Mouse (Mus musculus) thymus, adult 18-20 months (tissue): ENCODE measurements around the gene Gdf11.
A peak's percentile ranks its signal among the peaks of the same experiment; 100 is the strongest.

Experiments used
- DNase-seq, 2 experiments: peaks; one replicate each; pipeline ENCODE4 v3.0.0; 2022; ENCODE audit warnings: mixed read lengths in 2 of 2

Gene Gdf11

GRCm38 (mm10) chr10:128919203-128919631 lies 27.7 kb upstream of the Gdf11 start:
- no peak for DNase-seq

- DNase-seq = no peak
Observed at GRCm38 (mm10) chr10:128918246-128918645, 26.7 kb upstream of the Gdf11 start.

GRCm38 (mm10) chr10:128917400-128917799 lies 25.9 kb upstream of the Gdf11 start:
- DNase-seq = no peak

DNA sequence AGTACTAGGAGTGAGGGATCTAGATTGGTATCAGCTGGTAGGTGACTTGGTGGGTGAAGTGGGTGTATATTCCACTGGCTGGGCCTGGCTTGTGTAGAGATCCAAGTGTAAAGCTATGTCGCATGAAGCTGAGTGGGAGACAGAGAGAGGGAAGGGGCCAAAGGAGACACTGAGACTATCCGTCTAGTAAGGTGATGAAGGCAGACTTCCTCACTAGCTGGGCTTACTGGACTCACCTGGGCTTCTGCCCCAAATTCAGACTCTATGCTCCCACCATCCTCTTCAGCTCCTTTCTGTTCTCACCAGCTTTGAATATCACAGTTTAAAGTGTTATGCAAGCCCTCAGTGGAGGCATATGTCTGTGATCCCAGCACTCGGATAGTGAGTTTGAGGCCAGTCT lies 25.1 kb upstream of the Gdf11 start:
- DNase-seq = no peak

DNA sequence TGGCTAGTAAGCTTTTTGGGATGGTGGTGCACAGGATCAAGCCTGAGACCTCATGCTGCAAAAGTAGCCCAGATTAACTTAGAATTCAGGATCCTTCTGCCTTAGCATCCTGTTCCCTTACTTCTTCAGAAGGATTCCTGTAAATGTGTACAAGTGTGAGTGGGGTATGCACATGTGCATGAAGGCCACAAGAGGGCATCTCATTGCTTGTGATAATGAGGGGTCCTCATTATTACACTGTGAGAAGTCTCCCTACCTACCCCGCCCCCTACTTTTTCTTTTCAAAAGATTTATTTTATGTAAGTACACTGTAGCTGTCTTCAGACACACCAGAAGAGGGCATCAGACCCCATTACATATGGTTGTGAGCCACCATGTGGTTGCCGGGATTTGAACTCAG lies 24.0 kb upstream of the Gdf11 start:
- DNase-seq = no peak

DNA sequence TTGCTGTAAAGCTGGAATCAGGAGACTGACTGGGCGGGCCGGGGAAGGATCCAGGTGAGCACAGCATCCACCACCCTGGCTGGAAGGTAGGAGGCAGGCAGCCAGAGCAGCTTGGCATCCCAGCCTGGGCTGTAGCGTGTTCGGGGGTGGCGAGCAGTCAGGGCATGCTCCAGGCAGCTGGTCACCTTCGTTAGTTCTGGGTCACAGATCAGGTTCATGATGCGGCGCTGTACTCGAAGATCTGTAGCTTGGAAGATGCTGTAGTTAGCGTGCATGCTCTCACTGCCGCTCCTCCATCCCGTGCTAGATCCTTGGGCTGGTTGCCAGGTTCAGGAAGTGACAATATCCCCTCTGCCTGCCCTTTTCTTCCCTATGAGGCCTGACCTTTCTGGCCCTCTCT lies 22.2 kb upstream of the Gdf11 start:
- no peak for DNase-seq

GRCm38 (mm10) chr10:128913219-128913618 lies 21.7 kb upstream of the Gdf11 start:
- DNase-seq = peak; percentile 55 to 59

DNA sequence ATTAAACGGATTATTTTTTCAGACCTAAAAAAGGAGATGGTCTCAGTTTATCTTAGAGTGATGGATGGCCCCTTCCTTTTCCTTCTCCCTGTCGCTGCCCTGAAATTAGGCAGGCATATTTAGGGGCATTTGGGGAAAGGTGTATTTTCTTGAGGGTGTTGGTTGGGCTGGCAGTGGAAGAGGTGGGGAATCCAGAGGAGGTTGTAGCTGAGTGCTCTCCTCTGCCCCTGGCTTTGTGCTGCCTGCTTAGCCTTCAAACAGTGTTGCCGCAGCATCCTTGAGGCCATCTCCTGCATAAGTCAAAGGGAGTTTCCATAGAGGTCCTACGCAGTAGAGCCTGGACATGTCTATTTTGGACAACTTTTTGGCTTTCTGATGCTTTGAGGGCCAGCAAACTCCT lies 21.3 kb upstream of the Gdf11 start:
- no peak for DNase-seq

DNA sequence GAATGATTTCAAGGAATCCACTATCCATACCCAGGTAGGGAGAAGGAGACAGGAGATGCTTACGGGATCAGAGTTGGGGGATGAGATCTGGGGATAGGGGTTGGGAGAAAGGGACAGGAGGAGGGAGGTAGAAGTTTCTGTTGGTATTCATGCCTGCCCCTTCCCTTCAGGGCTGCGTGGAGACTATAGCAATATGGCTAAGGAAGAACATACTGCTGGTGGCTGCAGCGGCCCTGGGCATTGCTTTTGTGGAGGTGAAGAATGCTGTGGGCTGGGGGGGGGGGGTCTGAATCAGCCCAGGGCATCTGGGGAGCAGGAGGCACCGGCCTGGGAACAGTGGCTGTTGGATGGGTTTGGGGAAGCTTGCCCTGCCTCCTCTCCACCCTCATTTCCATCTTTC lies 20.8 kb upstream of the Gdf11 start:
- DNase-seq = no peak

DNA sequence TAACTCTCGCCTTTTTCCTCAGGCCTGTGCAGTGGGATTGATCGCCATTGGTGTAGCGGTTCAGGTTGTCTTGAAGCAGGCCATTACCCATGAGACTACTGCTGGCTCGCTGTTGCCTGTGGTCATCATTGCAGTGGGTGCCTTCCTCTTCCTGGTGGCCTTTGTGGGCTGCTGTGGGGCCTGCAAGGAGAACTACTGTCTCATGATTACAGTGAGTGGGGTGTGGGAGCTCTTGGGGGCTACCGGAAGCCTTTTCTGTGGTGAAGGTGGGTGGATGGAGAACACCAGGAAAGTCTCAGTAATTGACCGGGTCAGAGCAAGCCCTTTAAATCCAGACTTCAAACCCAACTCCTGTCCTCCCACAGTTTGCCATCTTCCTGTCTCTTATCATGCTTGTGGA lies 19.9 kb upstream of the Gdf11 start:
- DNase-seq = no peak

- DNase-seq = no peak
Observed at GRCm38 (mm10) chr10:128910066-128910841, 18.7 kb upstream of the Gdf11 start.

GRCm38 (mm10) chr10:128909567-128910028 lies 18.1 kb upstream of the Gdf11 start:
- DNase-seq = no peak

DNA sequence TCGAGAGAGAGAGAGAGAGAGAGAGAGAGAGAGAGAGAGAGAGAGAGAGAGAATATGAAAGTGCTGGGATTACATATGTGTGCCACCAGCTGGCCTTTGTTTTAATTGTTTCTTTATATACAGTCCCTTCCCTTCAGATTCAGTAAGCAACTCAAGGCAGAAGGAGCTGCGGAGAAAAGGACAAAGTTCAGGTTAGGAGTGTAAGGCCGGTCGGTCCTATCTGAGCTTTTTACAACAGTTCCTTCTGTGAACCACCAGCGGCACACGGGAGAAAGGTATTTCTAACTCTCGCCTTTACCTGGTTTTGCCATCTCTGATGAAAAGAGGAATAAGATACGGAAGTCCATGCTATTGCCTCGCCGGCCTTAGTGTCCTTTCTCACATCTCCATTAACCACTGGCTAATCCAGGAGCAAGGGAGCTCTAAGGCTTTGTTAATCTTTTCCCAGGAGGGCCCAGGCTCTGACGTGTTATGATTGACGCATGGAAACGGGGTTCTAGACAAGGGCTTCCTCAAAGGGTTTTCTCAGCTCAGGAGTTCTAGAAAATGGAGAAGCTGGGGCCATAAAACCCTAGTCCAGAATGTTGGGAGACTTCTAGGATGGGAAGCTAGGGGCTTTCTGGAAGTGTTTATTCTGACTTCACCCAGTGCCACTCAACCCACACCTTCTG lies 17.4 kb upstream of the Gdf11 start:
- DNase-seq = no peak

DNA sequence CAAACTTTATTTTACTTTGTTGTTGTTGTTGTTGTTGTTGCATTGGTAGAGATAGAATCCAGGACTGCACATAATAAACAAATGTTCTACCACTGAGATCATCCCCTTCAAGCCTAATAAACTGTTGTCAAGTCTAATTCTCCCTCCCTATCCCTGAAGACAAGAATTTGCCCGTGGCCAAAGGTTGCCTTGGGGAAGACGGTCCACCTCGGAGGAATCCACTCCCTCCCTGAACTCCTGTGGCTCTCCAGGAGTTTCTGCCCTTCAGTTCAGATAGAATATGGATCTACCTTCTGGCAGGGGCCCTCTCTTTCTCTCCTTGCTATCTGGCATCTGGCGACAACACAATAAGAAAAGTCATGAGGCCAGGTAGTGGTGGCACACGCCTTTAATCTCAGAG lies 13.3 kb upstream of the Gdf11 start:
- no peak for DNase-seq

GRCm38 (mm10) chr10:128902409-128902988 lies 11.0 kb upstream of the Gdf11 start:
- no peak for DNase-seq

DNA sequence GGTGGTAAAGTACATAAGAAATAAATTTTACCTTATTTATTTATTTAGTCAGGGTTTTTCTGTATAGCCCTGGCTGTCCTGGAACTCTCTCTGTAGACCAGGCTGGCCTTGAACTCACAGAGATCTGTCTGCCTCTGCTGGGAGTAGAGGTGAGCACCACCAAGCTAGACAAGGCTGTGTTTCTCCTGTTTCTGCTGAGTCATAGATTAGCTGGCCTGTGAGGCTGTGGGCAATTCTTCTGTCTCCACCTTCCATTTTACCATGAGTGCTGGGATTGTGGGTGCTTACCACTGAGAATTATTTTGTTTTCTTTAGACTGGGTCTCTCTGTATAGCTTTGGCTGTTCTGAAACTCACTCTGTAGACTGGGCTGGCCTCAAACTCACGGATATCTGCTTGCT lies 9.9 kb upstream of the Gdf11 start:
- DNase-seq = no peak

GRCm38 (mm10) chr10:128900698-128901097 lies 9.2 kb upstream of the Gdf11 start, which contains the start of gene Cd63:
TSS of gene Cd63 (plus strand) at chr10:128900989.
- DNase-seq = no peak

- DNase-seq = no peak
Observed at GRCm38 (mm10) chr10:128899759-128900490, 8.4 kb upstream of the Gdf11 start.

GRCm38 (mm10) chr10:128897501-128897900 lies 6.0 kb upstream of the Gdf11 start:
- DNase-seq = no peak

DNA sequence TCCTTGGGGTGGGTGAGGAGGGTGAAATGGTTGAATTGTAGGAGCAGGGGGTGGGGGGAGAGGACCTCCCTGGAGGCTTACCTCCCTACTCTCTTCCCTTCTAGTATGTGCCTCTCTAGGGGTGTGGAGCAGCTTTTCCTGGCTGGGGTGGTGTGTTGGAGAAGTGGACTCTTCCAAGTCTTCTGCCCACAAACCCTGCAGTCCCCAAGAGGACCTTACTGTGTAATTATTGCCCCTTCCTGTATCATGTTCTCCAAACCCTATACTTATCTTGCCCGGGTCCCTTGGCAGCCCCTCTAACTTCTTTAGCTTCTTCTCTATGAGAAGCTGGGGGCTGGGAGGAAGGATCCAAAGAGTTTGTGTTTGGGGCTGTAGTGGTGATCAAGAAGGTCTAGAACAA lies 5.3 kb upstream of the Gdf11 start:
- no peak for DNase-seq

DNA sequence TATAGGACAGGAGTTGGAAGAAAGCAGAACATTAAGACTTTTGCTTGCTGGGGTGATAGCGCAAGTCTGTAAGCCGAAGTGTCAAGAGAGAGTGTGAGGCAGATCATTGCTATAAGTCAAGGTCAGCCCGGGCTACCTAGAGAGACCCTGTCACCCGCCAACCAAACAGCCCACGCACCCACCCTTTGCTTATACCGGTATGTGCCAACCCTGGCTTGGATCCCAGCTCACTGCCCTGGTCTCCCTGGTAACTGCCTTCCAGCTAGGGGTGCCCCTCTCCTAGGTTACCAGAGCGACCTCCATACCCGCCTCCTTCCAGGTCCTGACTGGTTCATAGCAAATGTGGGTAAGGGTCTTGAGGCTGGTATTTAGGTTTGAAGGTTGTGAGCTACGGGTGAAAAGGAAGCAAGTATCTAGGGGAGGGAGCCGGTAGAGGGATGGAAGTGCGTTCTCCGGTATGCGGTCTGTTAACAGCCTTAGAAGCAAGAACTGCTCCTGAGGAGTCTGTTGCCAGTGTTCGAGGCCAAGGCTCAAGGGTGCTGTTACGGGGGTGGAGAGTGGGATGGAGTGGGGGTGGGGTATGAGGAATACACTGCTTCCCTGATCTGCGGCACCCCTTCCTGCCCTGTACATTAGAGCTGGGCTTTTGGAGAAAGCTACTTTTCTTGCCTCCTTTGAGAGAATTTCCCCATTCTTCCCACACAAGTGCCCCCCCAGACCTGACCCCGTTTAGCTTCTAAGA lies 4.6 kb upstream of the Gdf11 start:
- DNase-seq = no peak

GRCm38 (mm10) chr10:128895437-128895836 lies 3.9 kb upstream of the Gdf11 start:
- DNase-seq = peak in 1 of 2 experiments; percentile 49
